Mouse (Mus musculus) spleen, adult 2 months (tissue): ENCODE measurements around the gene Sult6b2. TPM values are rescaled to one million over a fixed set of nuclear protein-coding genes. Genes with fewer than 3 reads are reported as not detected.

Experiments
- DNase-seq, 2 experiments: peaks; one replicate each; pipeline versions ENCODE4 v3.0.0 to v3.0.0-alpha.2; 2012 to 2021; ENCODE audit warnings: low spot score in 2 of 2, low read depth in 1 of 2
- H3K27ac ChIP-seq: fragments of 200-500 bp; 2 replicates; pipeline ENCODE4 v1.5.1; 2012; ENCODE audit warnings: low read length, inconsistent platforms; ENCODE audit not compliant: insufficient read depth
- H3K27me3 ChIP-seq: fragments of 200-500 bp; 2 replicates; pipeline ENCODE4 v1.6.1; 2012; ENCODE audit warnings: mild to moderate bottlenecking, moderate library complexity, low read length, inconsistent platforms; ENCODE audit not compliant: control insufficient read depth, insufficient read depth
- H3K36me3 ChIP-seq: fragments of 200-500 bp; 2 replicates; pipeline ENCODE4 v1.6.1; 2012; ENCODE audit warnings: mild to moderate bottlenecking, low read length, inconsistent platforms; ENCODE audit not compliant: control insufficient read depth, insufficient read depth
- H3K4me1 ChIP-seq: fragments of 200-500 bp; 2 replicates; pipeline ENCODE4 v1.6.1; 2011; ENCODE audit warnings: inconsistent platforms; ENCODE audit not compliant: control insufficient read depth, insufficient read depth, insufficient read length
- H3K4me3 ChIP-seq: fragments of 200-500 bp; 2 replicates; pipeline ENCODE4 v1.5.1; 2011; ENCODE audit warnings: mild to moderate bottlenecking, inconsistent platforms; ENCODE audit not compliant: insufficient read depth, insufficient read length; ENCODE audit errors: extremely low read depth
- CTCF ChIP-seq: fragments of 200-500 bp; IDR thresholded peaks from 2 replicates; pipeline ENCODE4 v1.5.1; 2011; ENCODE audit warnings: mild to moderate bottlenecking, inconsistent platforms; ENCODE audit not compliant: insufficient read depth, insufficient read length, insufficient replicate concordance; ENCODE audit errors: extremely low read depth
- POLR2A ChIP-seq: fragments of 200-500 bp; IDR thresholded peaks from 2 replicates; pipeline ENCODE4 v1.6.1; 2011; ENCODE audit warnings: low read depth, low read length, inconsistent platforms
- WGBS: fragments of 180-500 bp; shearing (Covaris S2); methylation state at CpG from one replicate; pipeline ENCODE4 v1.1.7; 2018; 5-methylcytosine and 5-hydroxymethylcytosine counted together
- polyA plus RNA-seq: library from polyadenylated mRNA; depleted of rRNA; stranded (reverse); fragments of >200 nt; gene quantifications from 2 replicates; pipeline ENCODE4 v1.2.3, GENCODE M21; 2012

The Sult6b2 gene
- polyA plus RNA-seq, 1 experiment: not detected

DNA sequence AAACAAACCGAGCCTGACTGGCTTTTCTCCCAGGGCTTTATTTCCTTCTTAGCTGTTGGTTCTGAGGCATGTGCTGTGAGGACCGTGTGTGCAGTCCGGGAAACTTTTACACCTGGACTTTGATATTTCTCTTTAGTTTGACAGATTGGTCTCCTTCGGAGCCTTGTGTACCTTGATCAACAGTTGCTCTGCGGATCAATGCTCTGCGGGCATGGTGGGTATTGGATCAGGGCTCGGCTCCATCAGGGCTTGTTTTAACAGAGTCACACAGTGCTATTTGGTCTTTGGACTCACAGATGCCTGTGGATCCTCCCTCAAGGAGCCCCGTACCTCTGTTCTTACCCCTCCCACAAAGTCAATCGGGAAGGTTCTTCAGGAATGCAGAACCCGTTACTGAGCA, 9.7 kb upstream of the Sult6b2 start:
- no peaks in the 10 kb centered on the region for H3K27me3 ChIP-seq
- WGBS: 82% methylated on average over 10 of the region's 10 CpGs
- no peak for DNase-seq
- H3K27ac ChIP-seq: no peak overlapping the region
- TF ChIP-seq POLR2A (no peak), CTCF (no peak)
- no peaks in the 10 kb centered on the region; the same call in 1 of the 2 replicates for H3K4me1 ChIP-seq
- no peaks in the 10 kb centered on the region for H3K36me3 ChIP-seq
- no peak overlapping the region for H3K4me3 ChIP-seq

DNA sequence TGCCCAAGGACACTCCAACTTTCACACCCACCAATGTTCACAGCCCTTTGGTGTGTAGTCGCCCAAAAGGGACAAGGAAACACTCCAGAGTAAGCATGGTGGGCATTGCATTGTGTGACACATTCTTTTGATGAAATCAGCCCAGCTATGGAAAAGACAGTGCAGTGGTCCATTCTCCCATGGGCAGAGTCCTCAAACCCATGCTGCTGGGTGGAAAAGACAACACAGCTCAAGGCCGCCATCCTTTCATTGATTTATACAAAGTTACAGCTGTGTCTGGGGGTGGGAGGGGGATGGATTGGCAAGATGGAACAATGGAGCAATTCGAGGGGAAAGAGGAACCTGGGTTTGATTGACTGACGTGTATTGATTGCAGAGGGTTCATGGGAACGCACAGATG, 8.7 kb upstream of the Sult6b2 start:
- Histone ChIP-seq H3K27ac (no peak overlapping the region), H3K4me3 (no peak overlapping the region), H3K36me3 (no peaks in the 10 kb centered on the region), H3K27me3 (no peaks in the 10 kb centered on the region), H3K4me1 (no peaks in the 10 kb centered on the region; the same call in 1 of the 2 replicates)
- 78% methylated on average over 5 of the region's 5 CpGs for WGBS
- TF ChIP-seq POLR2A (no peak), CTCF (no peak)
- no peak for DNase-seq

DNA sequence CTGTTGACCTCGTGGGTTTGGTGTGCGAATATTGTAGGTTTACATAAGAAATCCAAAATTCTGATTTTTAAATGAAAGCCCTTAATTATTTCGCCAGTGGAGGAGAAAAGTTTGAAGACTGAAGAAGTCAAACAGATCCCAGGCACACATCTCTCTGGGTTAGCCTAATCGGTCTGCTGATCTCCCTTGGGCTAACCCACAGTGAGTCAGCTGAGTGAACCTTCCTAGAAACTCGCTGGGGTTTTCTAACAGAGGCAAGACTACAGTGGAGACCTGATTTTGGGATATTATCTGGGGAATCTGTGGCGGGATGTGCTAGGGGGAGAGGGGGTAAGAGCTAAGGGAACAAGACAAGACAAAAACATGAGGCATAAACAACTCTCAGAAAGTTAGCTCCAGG, 5.9 kb upstream of the Sult6b2 start:
- WGBS: 42% methylated on average over 6 of the region's 6 CpGs
- Histone ChIP-seq H3K4me1 (no peaks in the 10 kb centered on the region; the same call in 1 of the 2 replicates), H3K27me3 (no peaks in the 10 kb centered on the region), H3K4me3 (no peak overlapping the region), H3K36me3 (no peaks in the 10 kb centered on the region), H3K27ac (no peak overlapping the region)
- no peak for TF ChIP-seq CTCF
- no peak for TF ChIP-seq POLR2A
- DNase-seq: no peak

DNA sequence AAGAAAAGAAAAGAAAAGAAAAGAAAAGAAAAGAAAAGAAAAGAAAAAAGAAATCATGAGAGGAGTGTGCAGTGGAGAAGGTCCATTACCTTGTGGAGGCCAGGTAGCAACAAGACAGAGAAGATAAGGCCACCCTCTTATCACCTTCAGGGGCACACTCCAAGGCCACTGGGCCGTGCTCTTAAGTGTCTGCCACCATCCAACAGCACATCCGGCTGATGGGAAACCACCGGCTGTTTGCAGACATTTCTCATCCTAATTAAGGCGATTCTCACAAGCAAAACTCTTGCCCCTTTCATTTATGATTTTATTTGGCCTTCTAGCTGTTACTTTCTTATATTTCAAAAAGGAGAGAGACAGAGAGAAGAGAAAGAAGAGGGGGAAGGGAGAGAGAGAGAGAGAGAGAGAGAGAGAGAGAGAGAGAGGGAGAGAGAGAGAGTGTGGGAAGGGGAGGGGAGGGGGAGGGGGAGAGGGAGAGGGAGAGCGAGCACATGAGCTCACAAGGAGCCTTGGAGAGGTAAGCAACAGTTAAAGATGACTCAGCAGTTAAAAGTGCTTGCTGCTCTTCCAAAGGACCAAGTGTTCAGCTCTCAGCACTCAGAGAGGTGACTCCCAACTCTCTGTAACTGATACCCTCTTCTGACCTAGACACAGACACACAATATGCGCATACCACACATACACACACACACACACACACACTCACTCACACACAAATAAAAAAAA, 5.2 kb upstream of the Sult6b2 start:
- Histone ChIP-seq H3K36me3 (no peaks in the 10 kb centered on the region), H3K4me3 (no peak overlapping the region), H3K27ac (no peak overlapping the region), H3K4me1 (no peaks in the 10 kb centered on the region; the same call in 1 of the 2 replicates), H3K27me3 (no peaks in the 10 kb centered on the region)
- WGBS: 38% methylated on average over 6 of the region's 6 CpGs
- TF ChIP-seq CTCF (no peak), POLR2A (no peak)
- no peak for DNase-seq

DNA sequence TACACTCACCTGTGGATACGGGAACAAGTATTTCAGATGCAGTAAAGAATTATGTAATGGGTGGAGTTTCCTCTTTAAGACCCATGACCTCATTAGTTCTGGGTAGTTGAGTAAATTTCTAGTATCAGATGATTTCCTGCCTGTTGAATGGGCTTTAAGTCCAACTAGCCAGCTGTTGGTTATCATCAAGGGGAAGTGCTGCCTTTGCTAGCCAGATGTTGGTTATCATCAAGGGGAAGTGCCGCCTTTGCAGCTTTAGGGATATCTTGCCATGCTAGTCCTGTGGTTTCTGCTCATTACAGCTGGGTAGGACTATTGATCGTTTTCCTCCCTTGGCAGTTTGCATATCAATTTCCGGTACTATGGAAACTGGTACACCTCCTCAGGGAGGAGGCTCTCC, 2.0 kb upstream of the Sult6b2 start:
- no peaks in the 10 kb centered on the region for H3K36me3 ChIP-seq
- no peak overlapping the region for H3K27ac ChIP-seq
- no peaks in the 10 kb centered on the region for H3K27me3 ChIP-seq
- H3K4me1 ChIP-seq: no peaks in the 10 kb centered on the region
- no peak for TF ChIP-seq CTCF
- no peak for TF ChIP-seq POLR2A
- no peak for DNase-seq
- WGBS: 55% methylated on average over 4 of the region's 4 CpGs
- no peak overlapping the region for H3K4me3 ChIP-seq

DNA sequence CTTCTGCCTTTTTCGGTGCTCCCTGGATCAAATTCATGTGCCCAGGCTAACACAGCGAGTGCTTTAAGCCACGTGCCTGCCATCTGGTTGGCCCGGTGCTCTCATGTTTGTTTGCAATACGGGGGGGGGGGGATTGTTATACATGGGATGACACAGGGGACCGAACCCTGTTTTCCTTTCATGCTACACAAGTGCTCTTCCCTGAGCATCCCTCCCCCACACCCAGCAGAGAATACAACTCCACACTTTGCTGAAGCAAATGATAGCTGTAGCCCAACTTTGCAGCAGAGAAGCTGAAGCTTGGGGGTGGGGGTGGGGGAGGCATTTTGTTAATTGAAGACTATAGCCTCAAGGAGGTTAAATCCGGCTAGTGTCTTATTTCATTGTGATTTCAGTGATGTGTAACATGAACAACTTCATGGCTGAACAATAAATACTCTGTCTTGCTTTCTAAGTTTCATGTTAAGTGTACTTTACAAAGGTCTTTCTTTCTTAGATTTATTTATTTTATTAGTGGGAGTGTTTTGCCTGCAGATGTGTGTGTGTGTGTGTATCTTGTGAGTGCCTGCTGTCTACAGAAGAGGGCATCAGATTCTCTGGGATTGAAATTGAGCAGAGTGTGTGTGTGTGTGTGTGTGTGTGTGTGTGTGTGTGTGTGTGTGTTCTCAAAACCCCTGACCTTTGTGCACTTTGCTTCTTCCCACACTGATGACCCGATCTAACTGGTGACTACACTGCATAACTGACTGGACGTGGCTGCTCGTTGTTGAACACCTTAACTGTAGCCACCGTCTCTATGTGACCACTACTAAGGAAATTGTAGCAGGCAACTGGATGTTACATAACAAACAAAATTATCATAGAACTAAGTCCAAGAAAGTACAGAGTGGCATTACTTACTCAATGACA, 1.4 kb downstream of the Sult6b2 start:
- no peak overlapping the region for H3K27ac ChIP-seq
- no peaks in the 10 kb centered on the region for H3K27me3 ChIP-seq
- no peaks in the 10 kb centered on the region for H3K4me1 ChIP-seq
- WGBS: 80% methylated on average over 11 of the region's 11 CpGs
- TF ChIP-seq POLR2A (no peak), CTCF (no peak)
- H3K36me3 ChIP-seq: no peaks in the 10 kb centered on the region
- no peak for DNase-seq
- no peak overlapping the region for H3K4me3 ChIP-seq
